Mouse (Mus musculus): ENCODE measurements around the gene Apod. TPM values are rescaled to one million over a fixed set of nuclear protein-coding genes. Genes with fewer than 3 reads are reported as not detected.

The Apod gene
- polyA plus RNA-seq (2012; rRNA removed), result 1.0 and 2.8 TPM in 2 replicates

DNA sequence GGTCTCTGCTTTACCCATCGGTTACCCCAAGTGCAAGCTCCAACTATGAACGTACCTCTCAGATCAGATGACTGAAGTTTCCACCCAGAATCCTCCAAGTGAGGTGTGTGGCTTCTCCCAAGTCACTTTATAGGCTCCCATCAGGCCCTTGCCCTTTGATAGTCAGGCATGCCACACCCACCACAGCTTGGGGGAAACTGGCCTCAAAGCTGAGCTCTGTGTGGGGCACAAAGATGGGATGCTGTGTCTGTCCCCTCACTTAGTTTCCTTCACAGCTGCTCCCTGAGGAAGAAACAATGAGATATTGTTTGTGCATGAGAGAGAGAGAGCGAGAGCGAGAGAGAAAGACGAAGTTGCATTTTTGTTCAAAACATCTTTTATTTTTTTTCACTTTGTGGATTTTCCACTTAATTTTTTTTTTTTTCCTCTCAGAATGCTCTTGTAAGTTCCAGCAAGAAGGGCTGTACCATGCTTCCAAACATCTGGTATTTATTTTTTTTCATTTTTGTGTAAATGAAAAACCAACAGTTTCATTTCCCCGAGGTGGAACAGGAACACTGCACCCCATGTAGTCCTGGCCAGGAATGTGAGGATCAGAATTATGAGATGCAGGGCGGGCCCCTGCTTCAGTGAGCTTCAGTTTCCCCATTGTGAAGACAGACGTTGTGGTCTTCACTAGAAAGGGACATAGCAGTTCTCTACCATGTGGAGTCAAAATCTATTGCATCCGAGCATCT, at the start of gene Apod:
Gene Apod, minus strand, starts transcription at position 312 of the 737 bp plus-strand sequence.

DNA sequence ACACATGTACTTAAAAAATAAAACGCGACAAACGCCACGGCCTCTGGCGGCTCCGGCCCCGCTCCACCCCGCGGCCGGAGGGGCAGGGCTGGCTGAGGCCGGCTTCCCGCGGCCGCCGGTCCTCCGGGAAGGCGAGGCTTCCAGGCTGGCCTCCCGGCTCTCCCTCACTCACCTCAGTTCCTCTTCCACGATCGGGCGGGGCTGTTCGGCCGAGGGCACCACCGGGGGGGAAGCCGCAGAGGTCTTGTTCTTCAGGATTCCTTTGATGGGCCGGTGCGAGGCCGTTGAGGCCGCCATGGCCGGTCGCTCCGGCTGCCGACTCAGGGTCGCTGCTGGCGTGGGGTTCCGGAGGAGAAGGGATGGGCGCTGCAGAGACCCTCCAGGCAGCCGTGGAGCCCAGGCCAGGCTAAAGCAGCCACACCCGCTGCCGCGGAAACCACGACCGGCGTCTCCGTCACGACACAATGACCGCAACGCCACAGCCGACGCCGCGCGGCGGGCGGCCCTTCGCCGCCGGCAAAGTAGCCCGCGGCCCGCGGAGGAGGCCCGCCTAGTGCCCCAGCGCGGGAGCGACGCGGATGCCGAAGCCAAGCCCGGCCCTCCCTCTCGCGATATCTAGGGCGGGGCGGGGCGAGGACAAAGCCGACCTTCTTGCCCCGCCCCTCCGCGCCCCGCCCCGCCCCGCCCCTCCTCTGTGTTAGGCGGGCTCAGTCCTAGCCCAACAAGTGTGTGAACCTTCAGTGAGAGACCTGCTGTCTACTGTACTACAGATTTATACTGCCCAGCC, 39.7 kb downstream of the Apod start, which contains the start of gene Ppp1r2:
Gene Ppp1r2, minus strand, starts transcription at position 604 of the 787 bp plus-strand sequence.

Other genes starting within 250 kb of the Apod start
- gene Xxylt1, start 233.4 kb downstream of the Apod start, polyA plus RNA-seq (2012; rRNA removed), result 11.7 and 13.0 TPM in 2 replicates
- 13.1 and 17.1 TPM in 2 replicates for gene Acap2, start 113.6 kb downstream of the Apod start, polyA plus RNA-seq (2012; rRNA removed)
- gene Ppp1r2, start 39.5 kb downstream of the Apod start, polyA plus RNA-seq (2012; rRNA removed), result 58.7 and 75.1 TPM in 2 replicates
- gene Bdh1, start 107.5 kb upstream of the Apod start, polyA plus RNA-seq (2012; rRNA removed), result 105 and 112 TPM in 2 replicates

Measured in colon, adult 2 months (tissue).